Mouse (Mus musculus) liver (tissue): ENCODE data around the gene Kirrel3.

ENCODE experiments used
- DNase-seq: peaks from one replicate; pipeline ENCODE4 v3.0.0-alpha.2; 2020; ENCODE audit warnings: mixed read lengths

The Kirrel3 gene

GRCm38 (mm10) chr9:34605486-34605885, 119.8 kb downstream of the Kirrel3 start:
- no peak for DNase-seq

GRCm38 (mm10) chr9:34607976-34608375, 122.3 kb downstream of the Kirrel3 start:
- no peak for DNase-seq

GRCm38 (mm10) chr9:34612886-34613769, 127.4 kb downstream of the Kirrel3 start:
- no peak for DNase-seq

GRCm38 (mm10) chr9:34618099-34618498, 132.4 kb downstream of the Kirrel3 start:
- no peak for DNase-seq

- no peak for DNase-seq
These were observed 134.2 kb downstream of the Kirrel3 start for GRCm38 (mm10) chr9:34619913-34620312.

GRCm38 (mm10) chr9:34623526-34623925, 137.8 kb downstream of the Kirrel3 start:
- DNase-seq = peak; percentile 10

- no peak for DNase-seq
These were observed 138.3 kb downstream of the Kirrel3 start for GRCm38 (mm10) chr9:34624021-34624420.

GRCm38 (mm10) chr9:34628841-34629240, 143.1 kb downstream of the Kirrel3 start:
- no peak for DNase-seq

- DNase-seq = no peak
These were observed 150.0 kb downstream of the Kirrel3 start for GRCm38 (mm10) chr9:34635696-34636095.

- DNase-seq = no peak
These were observed 158.2 kb downstream of the Kirrel3 start for GRCm38 (mm10) chr9:34643917-34644316.

- DNase-seq = no peak
These were observed 158.7 kb downstream of the Kirrel3 start for GRCm38 (mm10) chr9:34644392-34644791.

GRCm38 (mm10) chr9:34646831-34647230, 161.1 kb downstream of the Kirrel3 start:
- DNase-seq = no peak

GRCm38 (mm10) chr9:34652278-34652677, 166.6 kb downstream of the Kirrel3 start:
- DNase-seq = no peak

- no peak for DNase-seq
These were observed 167.4 kb downstream of the Kirrel3 start for GRCm38 (mm10) chr9:34653141-34653540.

GRCm38 (mm10) chr9:34660566-34660965, 174.9 kb downstream of the Kirrel3 start:
- DNase-seq = no peak

- DNase-seq = no peak
These were observed 177.7 kb downstream of the Kirrel3 start for GRCm38 (mm10) chr9:34663412-34663811.

GRCm38 (mm10) chr9:34665361-34666129, 179.9 kb downstream of the Kirrel3 start:
- DNase-seq = no peak

- DNase-seq = no peak
These were observed 181.5 kb downstream of the Kirrel3 start for GRCm38 (mm10) chr9:34667182-34667581.

- DNase-seq = no peak
These were observed 185.2 kb downstream of the Kirrel3 start for GRCm38 (mm10) chr9:34670906-34671305.

- no peak for DNase-seq
These were observed 201.1 kb downstream of the Kirrel3 start for GRCm38 (mm10) chr9:34686798-34687197.

GRCm38 (mm10) chr9:34688358-34688757, 202.7 kb downstream of the Kirrel3 start:
- DNase-seq = no peak

- DNase-seq = no peak
These were observed 203.7 kb downstream of the Kirrel3 start for GRCm38 (mm10) chr9:34689375-34689774.

GRCm38 (mm10) chr9:34695646-34696045, 210.0 kb downstream of the Kirrel3 start:
- no peak for DNase-seq
